Mouse (Mus musculus) CH12F3 (cell line): ENCODE results near the gene Tln1.

Experiments used
- in situ Hi-C: fragments of 300-500 bp; cut with MboI; formaldehyde crosslinking; loops from 2 replicates; pipeline ENCODE4 v1.14.3; 2020; ENCODE audit warnings: low sequenced_read_pairs

Gene Tln1

GRCm38 (mm10) chr4:43481894-43482456 is 80.5 kb downstream of the Tln1 start:
- in situ Hi-C loops, result loop anchor here (5.0 kb wide), 1 partner anchor 40 kb away; the partner anchor contains the start of gene Tesk1
